Mouse (Mus musculus) heart, adult 2 months (tissue): ENCODE data around the gene Dars.

Experiments used
- CTCF ChIP-seq: fragments of 200-600 bp; IDR thresholded peaks from 2 replicates; pipeline ENCODE4 v1.8.1; 2022; ENCODE audit warnings: antibody characterized with exemption, mild to moderate bottlenecking, moderate library complexity
- POLR2A ChIP-seq: fragments of 200-500 bp; IDR thresholded peaks from 2 replicates; pipeline ENCODE4 v1.6.1; 2011; ENCODE audit warnings: mild to moderate bottlenecking, low read depth, low read length, control low read depth; ENCODE audit not compliant: insufficient read depth

- TF ChIP-seq CTCF: no peak
- no peak for TF ChIP-seq POLR2A
These were observed 64.1 kb downstream of the Dars start for GRCm38 (mm10) chr1:128353092-128353491.
